Mouse (Mus musculus) limb, embryonic 11.5 days (tissue): ENCODE measurements around the gene Shisa5. TPM values are rescaled to one million over a fixed set of nuclear protein-coding genes. Genes with fewer than 3 reads are reported as not detected.
A peak's percentile ranks its signal among the peaks of the same experiment; 100 is the strongest.

Source experiments
- ATAC-seq: fragments of 200-750 bp; cut with Nextera tagmentation; 2 replicates; pipeline ENCODE4 v1.8.0; 2017; ENCODE audit warnings: low read depth; ENCODE audit not compliant: insufficient number of reproducible peaks, low FRiP score, low TSS enrichment
- DNase-seq: peaks from one replicate; pipeline ENCODE4 v3.0.0-alpha.2; 2015; ENCODE audit warnings: low spot score
- H3K27ac ChIP-seq: fragments of 300-500 bp; sonication (generic); replicated peaks from 2 replicates; pipeline ENCODE4 v1.5.1; 2014; ENCODE audit warnings: low read depth, mild to moderate bottlenecking, low read length
- H3K27me3 ChIP-seq: fragments of 300-500 bp; sonication (generic); 2 replicates; pipeline ENCODE4 v1.6.1; 2014; ENCODE audit warnings: mild to moderate bottlenecking, low read length, mixed read lengths; ENCODE audit not compliant: control insufficient read depth, insufficient read depth
- H3K36me3 ChIP-seq: fragments of 300-500 bp; sonication (generic); 2 replicates; pipeline ENCODE4 v1.6.1; 2014; ENCODE audit warnings: mild to moderate bottlenecking, low read length, moderate library complexity, mixed read lengths; ENCODE audit not compliant: control insufficient read depth, insufficient read depth
- H3K4me1 ChIP-seq: fragments of 300-500 bp; sonication (generic); 2 replicates; pipeline ENCODE4 v1.6.1; 2014; ENCODE audit warnings: low read length, mixed read lengths; ENCODE audit not compliant: control insufficient read depth, insufficient read depth
- H3K4me2 ChIP-seq: fragments of 300-500 bp; sonication (generic); 2 replicates; pipeline ENCODE4 v1.6.1; 2014; ENCODE audit warnings: low read depth, mild to moderate bottlenecking, moderate library complexity; ENCODE audit not compliant: severe bottlenecking
- H3K4me3 ChIP-seq: fragments of 300-500 bp; sonication (generic); 2 replicates; pipeline ENCODE4 v1.5.1; 2014; ENCODE audit warnings: low read depth, low read length
- H3K9ac ChIP-seq: fragments of 300-500 bp; sonication (generic); 2 replicates; pipeline ENCODE4 v1.6.1; 2014; ENCODE audit warnings: mild to moderate bottlenecking, low read length
- H3K9me3 ChIP-seq: fragments of 300-500 bp; sonication (generic); 2 replicates; pipeline ENCODE4 v1.6.1; 2016; ENCODE audit warnings: low read length; ENCODE audit not compliant: control insufficient read depth
- WGBS: fragments of 180-500 bp; shearing (Covaris S2); extraction: QIAGEN DNeasy Blood & Tissue Kit; methylation state at CpG from one replicate; pipeline ENCODE4 v1.1.7; 2014; 5-methylcytosine and 5-hydroxymethylcytosine counted together
- polyA plus RNA-seq: library from polyadenylated mRNA; unstranded; fragments of >200 nt; fragmentation: Nextera tagmentation; extraction: Ambion mirVana; gene quantifications from 2 replicates; pipeline ENCODE4 v1.2.1, GENCODE M21; 2014

Gene Shisa5
- polyA plus RNA-seq, 1 experiment from 2014 or later, result 38.9 TPM

DNA sequence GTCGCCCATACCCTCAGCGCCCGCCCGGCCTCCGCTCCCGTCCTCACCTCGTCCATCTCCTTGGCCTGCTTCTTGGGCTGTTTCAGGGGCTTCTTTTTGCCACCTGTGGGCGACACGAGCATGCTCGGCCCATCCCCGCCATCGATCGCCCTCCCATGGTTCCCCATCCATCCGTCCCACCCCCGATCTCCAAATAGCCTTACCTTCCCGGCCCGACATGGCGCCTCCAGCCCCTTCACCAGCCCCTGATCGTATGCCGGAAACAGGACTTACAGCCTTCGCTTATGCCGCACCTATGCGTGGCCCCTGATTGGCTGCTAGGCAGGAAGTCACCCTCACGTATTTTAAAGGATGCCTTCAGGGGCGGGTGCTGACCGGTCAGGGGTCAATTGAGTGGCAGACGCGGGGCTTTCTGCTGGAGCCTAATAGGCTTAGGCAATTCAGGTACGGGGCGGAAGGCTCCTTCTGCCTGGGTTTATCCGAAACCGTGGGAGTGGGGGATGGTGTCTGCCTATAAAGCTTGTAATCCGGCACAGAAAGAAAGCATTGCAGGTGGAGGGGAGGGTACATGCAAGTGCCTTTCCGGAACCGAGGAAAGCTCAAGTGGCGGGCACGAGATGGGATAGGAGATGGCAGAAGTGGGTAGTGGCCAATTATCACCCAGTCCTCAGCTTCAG, 43.9 kb downstream of the Shisa5 start, which contains the start of the genes Ccdc51 and Tma7:
Gene Ccdc51 (plus strand): TSS at position 370 of the 677 bp plus-strand sequence.
Gene Tma7 (minus strand): TSS at position 464 of the 677 bp plus-strand sequence.
- no peaks in the 10 kb centered on the region for H3K9me3 ChIP-seq
- under 1% methylated on average over 37 of the region's 37 CpGs for WGBS
- no peak within 1 kb of the TSS for H3K27ac ChIP-seq
- H3K4me3 ChIP-seq, result peak within 1 kb of the TSS; percentile 80
- ATAC-seq, result peak; percentile 97
- no peaks in the 10 kb centered on the region for H3K27me3 ChIP-seq
- H3K9ac ChIP-seq, result peak within 1 kb of the TSS; percentile 72
- H3K4me1 ChIP-seq, result peaks cover 7% of the 10 kb centered on the region; the same call in 1 of the 2 replicates
- peaks cover 2% of the 10 kb centered on the region; the same call in 1 of the 2 replicates for H3K36me3 ChIP-seq
- H3K4me2 ChIP-seq, result peak within 1 kb of the TSS; percentile 91
- peak; percentile 89 for DNase-seq

- WGBS, result 15% methylated on average over 2 of the region's 2 CpGs
Measured at GRCm38 (mm10) chr9:109084922-109085321, 46.6 kb downstream of the Shisa5 start.

GRCm38 (mm10) chr9:109087987-109088386, 49.6 kb downstream of the Shisa5 start:
- Histone ChIP-seq H3K36me3 (no peaks in the 10 kb centered on the region), H3K4me3 (no peak overlapping the region), H3K9ac (no peak overlapping the region), H3K4me2 (no peak overlapping the region), H3K27ac (no peak overlapping the region), H3K4me1 (0 out of 2 replicates have a peak, but pooled peaks cover 3% of the 10 kb centered on the region), H3K9me3 (no peaks in the 10 kb centered on the region), H3K27me3 (no peaks in the 10 kb centered on the region)
- ATAC-seq (no peak), DNase-seq (no peak)
- 26% methylated on average over 5 of the region's 5 CpGs for WGBS

More at GRCm38 (mm10) chr9:109084922-109085321, 46.6 kb downstream of the Shisa5 start:
- peaks cover 2% of the 10 kb centered on the region; the same call in 1 of the 2 replicates for H3K36me3 ChIP-seq
- H3K9ac ChIP-seq, result no peak overlapping the region
- no peak overlapping the region for H3K4me3 ChIP-seq
- H3K4me2 ChIP-seq, result no peak overlapping the region
- no peaks in the 10 kb centered on the region for H3K9me3 ChIP-seq
- peak; percentile 49 for DNase-seq
- no peaks in the 10 kb centered on the region for H3K27me3 ChIP-seq
- H3K4me1 ChIP-seq, result peaks cover 9% of the 10 kb centered on the region; the same call in 1 of the 2 replicates
- no peak overlapping the region for H3K27ac ChIP-seq
- no peak for ATAC-seq

GRCm38 (mm10) chr9:109090446-109090845, 52.1 kb downstream of the Shisa5 start:
- no peak overlapping the region for H3K4me3 ChIP-seq
- no peak for DNase-seq
- WGBS, result 83% methylated on average over 15 of the region's 15 CpGs

GRCm38 (mm10) chr9:109091802-109092201, 53.4 kb downstream of the Shisa5 start:
- H3K4me1 ChIP-seq, result peaks cover 16% of the 10 kb centered on the region
- H3K9ac ChIP-seq, result no peak overlapping the region
- H3K27ac ChIP-seq, result no peak overlapping the region

More at GRCm38 (mm10) chr9:109090446-109090845, 52.1 kb downstream of the Shisa5 start:
- no peaks in the 10 kb centered on the region for H3K27me3 ChIP-seq
- no peak overlapping the region for H3K4me2 ChIP-seq
- H3K9ac ChIP-seq, result no peak overlapping the region
- H3K4me1 ChIP-seq, result peaks cover 13% of the 10 kb centered on the region
- no peak for ATAC-seq
- H3K36me3 ChIP-seq, result no peaks in the 10 kb centered on the region
- H3K9me3 ChIP-seq, result no peaks in the 10 kb centered on the region
- H3K27ac ChIP-seq, result no peak overlapping the region

DNA sequence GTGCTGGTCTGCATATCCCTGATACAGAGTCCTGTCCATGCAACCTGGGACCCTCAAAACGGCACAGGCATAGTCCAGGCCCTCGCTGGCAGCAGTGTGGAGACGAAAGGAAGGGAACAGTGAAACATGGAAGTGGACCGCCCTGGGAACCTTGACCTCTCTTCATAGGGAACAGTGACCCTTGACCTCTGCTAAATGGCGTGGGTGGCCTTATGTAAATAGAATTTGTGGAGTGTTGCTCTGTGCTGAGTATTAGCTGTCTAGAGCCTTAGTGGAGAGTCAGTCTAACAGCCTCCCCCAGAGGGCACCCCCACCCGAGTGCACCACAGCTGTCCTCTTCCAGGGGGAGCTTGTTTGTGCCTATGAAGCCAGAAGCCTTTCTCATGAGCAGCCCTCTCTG, 54.4 kb downstream of the Shisa5 start:
- no peak for DNase-seq
- Histone ChIP-seq H3K4me3 (no peak overlapping the region), H3K27me3 (no peaks in the 10 kb centered on the region), H3K4me2 (no peak overlapping the region), H3K9me3 (no peaks in the 10 kb centered on the region), H3K4me1 (peaks cover 24% of the 10 kb centered on the region), H3K36me3 (no peaks in the 10 kb centered on the region), H3K9ac (no peak overlapping the region), H3K27ac (no peak overlapping the region)
- no peak for ATAC-seq
- 56% methylated on average over 6 of the region's 6 CpGs for WGBS

More at GRCm38 (mm10) chr9:109091802-109092201, 53.4 kb downstream of the Shisa5 start:
- WGBS, result 82% methylated on average over 8 of the region's 8 CpGs
- H3K9me3 ChIP-seq, result no peaks in the 10 kb centered on the region
- no peak overlapping the region for H3K4me3 ChIP-seq
- H3K36me3 ChIP-seq, result no peaks in the 10 kb centered on the region
- H3K27me3 ChIP-seq, result no peaks in the 10 kb centered on the region
- no peak for ATAC-seq
- DNase-seq, result no peak
- no peak overlapping the region for H3K4me2 ChIP-seq

GRCm38 (mm10) chr9:109093786-109094552, 55.6 kb downstream of the Shisa5 start:
- Histone ChIP-seq H3K27ac (peak overlapping the region; percentile 100), H3K36me3 (no peaks in the 10 kb centered on the region), H3K4me3 (peak overlapping the region; percentile 75), H3K4me2 (peak overlapping the region; percentile 80), H3K9ac (no peak overlapping the region), H3K9me3 (no peaks in the 10 kb centered on the region), H3K27me3 (no peaks in the 10 kb centered on the region), H3K4me1 (peaks cover 33% of the 10 kb centered on the region)
- 13% methylated on average over 11 of the region's 11 CpGs for WGBS
- ATAC-seq (no peak; the same call in 1 of the 2 replicates), DNase-seq (no peak)

- peak overlapping the region; percentile 100 for H3K27ac ChIP-seq
- DNase-seq (peak; percentile 76), ATAC-seq (peak; percentile 65)
- H3K4me2 ChIP-seq, result peak overlapping the region; percentile 80
- WGBS, result under 1% methylated on average over 19 of the region's 21 CpGs
- no peaks in the 10 kb centered on the region for H3K36me3 ChIP-seq
- H3K9ac ChIP-seq, result peak overlapping the region; percentile 99
- H3K4me1 ChIP-seq, result peaks cover 36% of the 10 kb centered on the region
- no peaks in the 10 kb centered on the region for H3K9me3 ChIP-seq
- peak overlapping the region; percentile 75 for H3K4me3 ChIP-seq
- no peaks in the 10 kb centered on the region for H3K27me3 ChIP-seq
Measured at GRCm38 (mm10) chr9:109094553-109095136, 56.3 kb downstream of the Shisa5 start.
